Mouse (Mus musculus) adrenal gland, adult 2 months (tissue): ENCODE data around the gene Sgms1. TPM values are rescaled to one million over a fixed set of nuclear protein-coding genes. Genes with fewer than 3 reads are reported as not detected.

Experiments used
- DNase-seq: peaks from one replicate; pipeline ENCODE4 v3.0.0; 2021
- long read RNA-seq: library from polyadenylated mRNA; stranded (forward); transcript quantifications from one replicate; pipeline ENCODE4 v2.0.0, GENCODE M21; 2021
- polyA plus RNA-seq: library from polyadenylated mRNA; depleted of rRNA; stranded (reverse); fragments of >200 nt; gene quantifications from 2 replicates; pipeline ENCODE4 v1.2.3, GENCODE M21; 2012; rRNA removed
- total RNA-seq, 2 experiments: library from RNA; stranded (reverse); gene quantifications; 2 replicates each; pipeline ENCODE4 v1.2.3; 2021

The Sgms1 gene
- total RNA-seq (10 to 100 TPM; 71.4 to 73.5 TPM), polyA plus RNA-seq (13.3 and 16.8 TPM in 2 replicates)
- long read RNA-seq, transcript Sgms1-201 (10 exons, 3,665 nt): minor isoform, 13 of 44 reads
- long read RNA-seq, transcript Sgms1-212 (6 exons, 3,262 nt): major isoform, 17 of 44 reads
- long read RNA-seq, partial matches to known transcripts: 5 of 44 reads
- long read RNA-seq, other reads (novel, unspliced or antisense): 9 of 44 reads

- peak; percentile 97 for DNase-seq
Observed at GRCm38 (mm10) chr19:32389001-32389871, at the start of gene Sgms1. Sgms1 (minus strand) TSS chr19:32389714.

- DNase-seq: no peak
Observed at GRCm38 (mm10) chr19:32425856-32426255, 36.3 kb upstream of the Sgms1 start.

- DNase-seq: no peak
Observed at GRCm38 (mm10) chr19:32424706-32425105, 35.2 kb upstream of the Sgms1 start.

- peak; percentile 51 for DNase-seq
Observed at GRCm38 (mm10) chr19:32419069-32419468, 29.6 kb upstream of the Sgms1 start.

- peak; percentile 69 for DNase-seq
Observed at GRCm38 (mm10) chr19:32416692-32417317, 27.3 kb upstream of the Sgms1 start.

- no peak for DNase-seq
Observed at GRCm38 (mm10) chr19:32409603-32410360, 20.3 kb upstream of the Sgms1 start.

- no peak for DNase-seq
Observed at GRCm38 (mm10) chr19:32406717-32407116, 17.2 kb upstream of the Sgms1 start.

GRCm38 (mm10) chr19:32404386-32404785 is 14.9 kb upstream of the Sgms1 start:
- DNase-seq: no peak

- no peak for DNase-seq
Observed at GRCm38 (mm10) chr19:32403834-32404233, 14.3 kb upstream of the Sgms1 start.

- DNase-seq: peak; percentile 84
Observed at GRCm38 (mm10) chr19:32398491-32398890, 9.0 kb upstream of the Sgms1 start.

- DNase-seq: no peak
Observed at GRCm38 (mm10) chr19:32396303-32396702, 6.8 kb upstream of the Sgms1 start.

- DNase-seq: no peak
Observed at GRCm38 (mm10) chr19:32394825-32395224, 5.3 kb upstream of the Sgms1 start.

- no peak for DNase-seq
Observed at GRCm38 (mm10) chr19:32393758-32394450, 4.4 kb upstream of the Sgms1 start.

- no peak for DNase-seq
Observed at GRCm38 (mm10) chr19:32393092-32393745, 3.7 kb upstream of the Sgms1 start.

GRCm38 (mm10) chr19:32391441-32391840 is 1.9 kb upstream of the Sgms1 start:
- no peak for DNase-seq

GRCm38 (mm10) chr19:32390116-32390515 is 602 bp upstream of the Sgms1 start:
- DNase-seq: peak; percentile 31

- DNase-seq: peak; percentile 98
Observed at GRCm38 (mm10) chr19:32388191-32388921, 1.2 kb downstream of the Sgms1 start.

GRCm38 (mm10) chr19:32387403-32388190 is 1.9 kb downstream of the Sgms1 start:
- peak; percentile 84 for DNase-seq
